Mouse (Mus musculus): Measurements from ENCODE around the gene Gm42906. TPM values are rescaled to one million over a fixed set of nuclear protein-coding genes. Genes with fewer than 3 reads are reported as not detected.

Gm42906 gene
- polyA plus RNA-seq, 1 experiment from 2014 or later, result not detected

GRCm38 (mm10) chr5:151248671-151249620 lies 179.0 kb downstream of the Gm42906 start:
- Histone ChIP-seq H3K27me3 (ENCODE audit: control insufficient read depth, insufficient read depth, low read length) (no peaks in the 10 kb centered on the region), H3K4me3 (ENCODE audit: low read depth, low read length) (no peak overlapping the region), H3K4me1 (ENCODE audit: control insufficient read depth, insufficient read depth, low read length) (0 out of 2 replicates have a peak, but pooled peaks cover 11% of the 10 kb centered on the region), H3K4me2 (replicated peaks; ENCODE audit: low read depth, low read length) (no peak overlapping the region), H3K9ac (replicated peaks; ENCODE audit: low read depth, low read length) (no peak overlapping the region), H3K36me3 (ENCODE audit: control insufficient read depth, insufficient read depth, low read length) (no peaks in the 10 kb centered on the region), H3K9me3 (ENCODE audit: control insufficient read depth, low read depth, low read length) (no peaks in the 10 kb centered on the region), H3K27ac (ENCODE audit: low read length) (no peak overlapping the region)
- no peak for ATAC-seq (ENCODE audit: insufficient number of reproducible peaks, insufficient read depth, low FRiP score, low read depth)
- WGBS, result 62% methylated on average over 10 of the region's 10 CpGs

DNA sequence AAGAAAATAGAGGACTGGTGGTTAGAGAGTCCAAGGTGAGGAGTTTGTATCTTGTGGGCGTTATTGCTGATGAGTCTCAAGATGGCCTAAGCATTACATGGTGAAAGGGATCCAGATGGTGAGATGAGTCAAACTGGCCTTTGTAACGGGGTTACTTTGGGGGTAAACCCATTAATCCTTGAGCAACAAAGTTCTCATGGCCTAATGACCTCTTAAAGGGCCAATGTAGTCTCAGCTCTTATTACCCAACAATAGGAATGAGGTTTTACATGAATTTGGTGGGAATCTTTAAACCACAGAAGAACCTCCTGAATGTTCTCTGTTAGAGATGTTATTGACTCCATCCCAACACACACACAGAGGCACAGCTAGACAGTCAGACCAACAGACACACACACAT lies 179.9 kb downstream of the Gm42906 start:
- Histone ChIP-seq H3K27me3 (ENCODE audit: control insufficient read depth, insufficient read depth, low read length) (no peaks in the 10 kb centered on the region), H3K9me3 (ENCODE audit: control insufficient read depth, low read depth, low read length) (no peaks in the 10 kb centered on the region), H3K4me3 (ENCODE audit: low read depth, low read length) (no peak overlapping the region), H3K27ac (ENCODE audit: low read length) (no peak overlapping the region), H3K4me1 (ENCODE audit: control insufficient read depth, insufficient read depth, low read length) (0 out of 2 replicates have a peak, but pooled peaks cover 11% of the 10 kb centered on the region), H3K4me2 (replicated peaks; ENCODE audit: low read depth, low read length) (no peak overlapping the region), H3K9ac (replicated peaks; ENCODE audit: low read depth, low read length) (no peak overlapping the region), H3K36me3 (ENCODE audit: control insufficient read depth, insufficient read depth, low read length) (no peaks in the 10 kb centered on the region)
- WGBS, result 64% methylated on average over 2 of the region's 2 CpGs
- ATAC-seq (ENCODE audit: insufficient number of reproducible peaks, insufficient read depth, low FRiP score, low read depth), result no peak

- no peak overlapping the region for H3K4me2 ChIP-seq (replicated peaks; ENCODE audit: low read depth, low read length)
- H3K9ac ChIP-seq (replicated peaks; ENCODE audit: low read depth, low read length), result no peak overlapping the region
- H3K4me1 ChIP-seq (ENCODE audit: control insufficient read depth, insufficient read depth, low read length), result 0 out of 2 replicates have a peak, but pooled peaks cover 11% of the 10 kb centered on the region
- WGBS, result 30% methylated on average over 11 of the region's 11 CpGs
- ATAC-seq (ENCODE audit: insufficient number of reproducible peaks, insufficient read depth, low FRiP score, low read depth), result 0 out of 2 replicates have a peak, but pooled peaks have one; percentile 6
- H3K27ac ChIP-seq (ENCODE audit: low read length), result peak overlapping the region; percentile 24; the same call in 1 of the 2 replicates
- no peak overlapping the region for H3K4me3 ChIP-seq (ENCODE audit: low read depth, low read length)
- no peaks in the 10 kb centered on the region for H3K9me3 ChIP-seq (ENCODE audit: control insufficient read depth, low read depth, low read length)
- H3K36me3 ChIP-seq (ENCODE audit: control insufficient read depth, insufficient read depth, low read length), result no peaks in the 10 kb centered on the region
- H3K27me3 ChIP-seq (ENCODE audit: control insufficient read depth, insufficient read depth, low read length), result no peaks in the 10 kb centered on the region
Observed at GRCm38 (mm10) chr5:151247115-151247875, 180.7 kb downstream of the Gm42906 start.

GRCm38 (mm10) chr5:151246287-151246686 lies 181.7 kb downstream of the Gm42906 start:
- 84% methylated on average over 2 of the region's 2 CpGs for WGBS
- Histone ChIP-seq H3K27ac (ENCODE audit: low read length) (no peak overlapping the region), H3K4me2 (replicated peaks; ENCODE audit: low read depth, low read length) (no peak overlapping the region), H3K4me1 (ENCODE audit: control insufficient read depth, insufficient read depth, low read length) (0 out of 2 replicates have a peak, but pooled peaks cover 11% of the 10 kb centered on the region), H3K36me3 (ENCODE audit: control insufficient read depth, insufficient read depth, low read length) (no peaks in the 10 kb centered on the region), H3K27me3 (ENCODE audit: control insufficient read depth, insufficient read depth, low read length) (no peaks in the 10 kb centered on the region), H3K9me3 (ENCODE audit: control insufficient read depth, low read depth, low read length) (no peaks in the 10 kb centered on the region), H3K9ac (replicated peaks; ENCODE audit: low read depth, low read length) (no peak overlapping the region), H3K4me3 (ENCODE audit: low read depth, low read length) (no peak overlapping the region)
- ATAC-seq (ENCODE audit: insufficient number of reproducible peaks, insufficient read depth, low FRiP score, low read depth), result no peak

DNA sequence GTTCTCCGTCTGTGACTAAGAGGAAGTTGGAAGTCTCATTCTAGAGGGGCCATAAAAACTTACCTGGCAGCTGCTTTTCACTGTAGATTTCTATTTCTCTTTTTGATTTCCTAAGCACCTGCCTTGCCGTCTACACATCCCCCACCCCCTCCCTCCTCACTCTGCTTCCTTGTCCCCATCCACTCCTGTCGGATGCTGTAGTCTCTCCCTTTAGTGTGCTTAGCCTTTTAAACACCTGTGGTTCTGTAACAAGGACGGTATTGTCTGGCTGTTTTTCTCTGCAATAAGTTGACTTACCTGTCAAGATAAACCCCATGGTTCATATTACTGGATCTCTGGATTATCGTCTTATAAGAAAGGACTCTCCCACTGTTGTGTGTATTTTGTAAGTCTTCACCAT lies 182.4 kb downstream of the Gm42906 start:
- Histone ChIP-seq H3K9me3 (ENCODE audit: control insufficient read depth, low read depth, low read length) (no peaks in the 10 kb centered on the region), H3K9ac (replicated peaks; ENCODE audit: low read depth, low read length) (no peak overlapping the region), H3K27me3 (ENCODE audit: control insufficient read depth, insufficient read depth, low read length) (no peaks in the 10 kb centered on the region), H3K27ac (ENCODE audit: low read length) (no peak overlapping the region), H3K4me1 (ENCODE audit: control insufficient read depth, insufficient read depth, low read length) (0 out of 2 replicates have a peak, but pooled peaks cover 11% of the 10 kb centered on the region), H3K4me2 (replicated peaks; ENCODE audit: low read depth, low read length) (no peak overlapping the region), H3K4me3 (ENCODE audit: low read depth, low read length) (no peak overlapping the region), H3K36me3 (ENCODE audit: control insufficient read depth, insufficient read depth, low read length) (no peaks in the 10 kb centered on the region)
- 81% methylated on average over 5 of the region's 5 CpGs for WGBS
- no peak for ATAC-seq (ENCODE audit: insufficient number of reproducible peaks, insufficient read depth, low FRiP score, low read depth)

DNA sequence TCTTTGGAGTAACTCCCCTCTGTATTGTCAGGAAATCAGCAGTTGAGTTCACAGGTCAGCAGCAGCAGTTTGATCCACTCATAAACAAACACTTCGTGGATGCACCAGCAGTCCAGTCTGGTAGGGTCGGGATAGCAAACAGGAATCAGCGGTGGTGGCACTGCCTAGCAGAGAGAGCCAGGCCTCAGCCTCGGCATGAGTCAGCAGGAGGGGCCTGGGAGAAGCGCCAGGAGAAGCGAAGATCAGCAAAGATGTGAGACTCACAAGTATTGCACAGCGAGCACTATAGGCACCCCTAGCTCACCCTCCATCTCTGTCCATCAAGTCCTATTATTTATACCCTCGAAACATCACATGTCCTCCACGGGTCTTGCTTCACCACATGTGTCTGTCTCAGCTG lies 189.2 kb downstream of the Gm42906 start:
- ATAC-seq (ENCODE audit: insufficient number of reproducible peaks, insufficient read depth, low FRiP score, low read depth), result no peak
- WGBS, result 68% methylated on average over 9 of the region's 9 CpGs
- no peaks in the 10 kb centered on the region for H3K4me1 ChIP-seq (ENCODE audit: control insufficient read depth, insufficient read depth, low read length)
- H3K27me3 ChIP-seq (ENCODE audit: control insufficient read depth, insufficient read depth, low read length), result no peaks in the 10 kb centered on the region
- no peak overlapping the region for H3K9ac ChIP-seq (replicated peaks; ENCODE audit: low read depth, low read length)
- no peak overlapping the region for H3K27ac ChIP-seq (ENCODE audit: low read length)
- H3K36me3 ChIP-seq (ENCODE audit: control insufficient read depth, insufficient read depth, low read length), result no peaks in the 10 kb centered on the region
- H3K4me3 ChIP-seq (ENCODE audit: low read depth, low read length), result no peak overlapping the region
- H3K9me3 ChIP-seq (ENCODE audit: control insufficient read depth, low read depth, low read length), result no peaks in the 10 kb centered on the region
- H3K4me2 ChIP-seq (replicated peaks; ENCODE audit: low read depth, low read length), result no peak overlapping the region

- H3K4me3 ChIP-seq (ENCODE audit: low read depth, low read length), result no peak overlapping the region
- WGBS, result 87% methylated on average over 5 of the region's 5 CpGs
- H3K4me2 ChIP-seq (replicated peaks; ENCODE audit: low read depth, low read length), result no peak overlapping the region
- H3K36me3 ChIP-seq (ENCODE audit: control insufficient read depth, insufficient read depth, low read length), result no peaks in the 10 kb centered on the region
- H3K27ac ChIP-seq (ENCODE audit: low read length), result no peak overlapping the region
- no peak for ATAC-seq (ENCODE audit: insufficient number of reproducible peaks, insufficient read depth, low FRiP score, low read depth)
- H3K4me1 ChIP-seq (ENCODE audit: control insufficient read depth, insufficient read depth, low read length), result 0 out of 2 replicates have a peak, but pooled peaks cover 3% of the 10 kb centered on the region
- no peaks in the 10 kb centered on the region for H3K27me3 ChIP-seq (ENCODE audit: control insufficient read depth, insufficient read depth, low read length)
- no peaks in the 10 kb centered on the region for H3K9me3 ChIP-seq (ENCODE audit: control insufficient read depth, low read depth, low read length)
- H3K9ac ChIP-seq (replicated peaks; ENCODE audit: low read depth, low read length), result no peak overlapping the region
Observed at GRCm38 (mm10) chr5:151236411-151236810, 191.6 kb downstream of the Gm42906 start.

GRCm38 (mm10) chr5:151233400-151234031 lies 194.4 kb downstream of the Gm42906 start, which contains the start of gene Stard13:
TSS of gene Stard13 (minus strand) at chr5:151233836.
- H3K36me3 ChIP-seq (ENCODE audit: control insufficient read depth, insufficient read depth, low read length), result no peaks in the 10 kb centered on the region
- ATAC-seq (ENCODE audit: insufficient number of reproducible peaks, insufficient read depth, low FRiP score, low read depth), result peak; percentile 82
- WGBS, result under 1% methylated on average over 46 of the region's 49 CpGs
- peak within 1 kb of the TSS; percentile 97 for H3K4me2 ChIP-seq (replicated peaks; ENCODE audit: low read depth, low read length)
- H3K4me3 ChIP-seq (ENCODE audit: low read depth, low read length), result peak within 1 kb of the TSS; percentile 64
- H3K27ac ChIP-seq (ENCODE audit: low read length), result no peak within 1 kb of the TSS
- H3K4me1 ChIP-seq (ENCODE audit: control insufficient read depth, insufficient read depth, low read length), result 0 out of 2 replicates have a peak, but pooled peaks cover 3% of the 10 kb centered on the region
- H3K27me3 ChIP-seq (ENCODE audit: control insufficient read depth, insufficient read depth, low read length), result no peaks in the 10 kb centered on the region
- peak within 1 kb of the TSS; percentile 57 for H3K9ac ChIP-seq (replicated peaks; ENCODE audit: low read depth, low read length)
- no peaks in the 10 kb centered on the region for H3K9me3 ChIP-seq (ENCODE audit: control insufficient read depth, low read depth, low read length)

All from stomach, embryonic 14.5 days (tissue).